Mouse (Mus musculus) right cerebral cortex, postnatal 10 days (tissue): ENCODE data around the gene Galnt12.
"Not testable (repeated sequence)": the region's sequence is repeated elsewhere in the genome, so short reads cannot be mapped to it uniquely, and the experiment has no call there.

Experiments
- DNase-seq, 2 experiments: peaks; one replicate each; pipeline ENCODE4 v3.0.0; 2021; ENCODE audit warnings: low spot score in 2 of 2

Gene Galnt12

DNA sequence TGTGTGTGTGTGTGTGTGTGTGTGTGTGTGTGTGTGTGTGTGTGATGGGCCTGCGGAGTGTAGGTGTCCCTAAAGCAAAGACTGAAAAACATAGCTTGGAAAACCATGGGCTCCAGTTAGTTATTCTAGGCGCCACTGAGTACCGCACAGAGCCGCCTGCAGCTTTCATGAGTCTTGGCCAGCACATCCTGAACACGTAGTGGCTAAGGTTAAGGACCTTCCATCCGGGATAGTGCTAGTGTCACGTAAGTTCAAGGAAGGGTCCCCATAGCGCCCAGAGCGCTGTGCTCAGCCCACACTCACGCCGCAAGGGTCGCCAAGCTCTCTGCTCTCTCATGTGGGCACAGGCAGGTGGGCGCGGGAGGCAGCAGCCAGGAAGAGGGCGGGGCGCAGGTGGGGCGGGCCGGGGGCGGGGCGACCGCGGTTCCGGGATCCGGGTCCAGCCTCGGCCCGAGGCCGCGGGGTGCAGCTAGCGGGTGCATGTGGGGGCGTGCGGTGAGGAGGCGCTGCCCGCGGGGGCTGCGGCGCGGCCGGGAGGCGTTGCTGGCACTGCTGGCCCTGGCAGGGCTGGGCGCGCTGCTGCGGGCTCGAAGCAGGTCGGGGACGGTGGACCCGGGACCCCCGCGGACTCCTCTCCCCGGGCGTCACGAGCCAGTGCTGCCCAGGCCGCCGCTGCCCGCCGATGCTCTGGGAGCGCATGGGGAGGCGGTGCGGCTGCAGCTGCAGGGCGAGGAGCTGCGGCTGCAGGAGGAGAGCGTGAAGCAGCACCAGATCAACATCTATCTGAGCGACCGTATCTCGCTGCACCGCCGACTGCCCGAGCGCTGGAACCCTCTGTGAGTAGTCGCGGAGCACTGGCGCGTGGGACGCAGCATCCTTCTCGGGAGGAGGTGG, at the start of gene Galnt12:
Gene Galnt12, plus strand, starts transcription at position 417 of the 894 bp plus-strand sequence.
- DNase-seq = peak in 1 of 2 experiments; percentile 64

DNA sequence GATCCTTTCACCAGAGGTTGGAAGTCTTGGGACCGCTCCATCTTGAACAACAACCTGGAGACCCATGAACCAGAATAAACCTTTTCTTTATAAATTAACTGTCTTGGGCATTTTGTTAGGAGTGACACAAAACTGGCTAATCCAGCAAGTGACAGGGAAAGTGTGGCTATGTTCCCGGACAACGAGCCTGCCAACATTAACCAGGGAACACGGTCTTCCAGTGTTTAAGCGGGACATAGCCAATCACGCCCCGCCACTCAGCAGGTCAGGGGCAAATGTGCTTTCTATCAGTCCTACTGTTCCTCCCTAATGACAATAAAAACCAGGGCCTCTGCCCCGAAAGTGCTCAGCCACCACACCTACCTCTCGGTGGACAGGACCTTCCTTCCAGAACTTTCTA, 47.8 kb upstream of the Galnt12 start:
- DNase-seq = peak in 1 of 2 experiments; percentile 69

DNA sequence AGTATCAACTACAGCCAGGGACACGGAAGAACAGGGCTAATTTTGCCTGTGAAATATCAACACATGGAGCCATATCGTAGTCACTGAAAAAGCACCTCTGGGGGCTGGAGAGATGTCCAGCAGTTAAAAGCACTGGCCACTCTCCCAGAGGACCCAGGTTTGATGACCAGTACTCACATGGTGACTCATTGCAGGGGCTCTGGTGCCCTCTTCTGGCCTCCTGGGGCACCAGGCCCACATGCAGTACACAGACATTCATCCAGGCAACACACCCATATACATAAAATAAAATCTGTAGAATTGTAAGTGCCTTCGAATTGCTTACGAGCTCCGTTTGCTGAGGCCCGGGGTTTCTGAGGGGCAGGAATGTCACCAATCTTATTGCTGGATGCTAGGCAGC, 44.7 kb upstream of the Galnt12 start:
- DNase-seq = peak in 1 of 2 experiments; percentile 21

DNA sequence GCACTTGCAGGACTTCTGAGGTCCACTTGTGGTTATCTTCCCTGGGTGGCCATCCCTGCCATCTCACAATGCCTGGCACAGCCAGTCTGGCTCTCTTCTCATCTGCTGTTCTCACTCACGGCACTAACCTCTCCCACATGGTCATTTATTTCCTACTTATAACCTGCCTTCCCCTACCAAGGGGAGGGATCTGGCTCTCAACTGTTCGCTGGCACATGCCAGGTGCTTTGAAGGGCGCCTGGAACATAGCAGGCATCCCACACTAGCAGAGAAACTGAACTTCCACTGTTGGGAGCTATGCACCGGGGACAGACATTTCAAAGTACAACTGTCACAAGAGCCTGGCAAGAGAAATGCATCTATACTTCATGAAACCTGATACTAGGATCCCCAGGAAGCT, 43.9 kb upstream of the Galnt12 start:
- DNase-seq = peak in 1 of 2 experiments; percentile 11

DNA sequence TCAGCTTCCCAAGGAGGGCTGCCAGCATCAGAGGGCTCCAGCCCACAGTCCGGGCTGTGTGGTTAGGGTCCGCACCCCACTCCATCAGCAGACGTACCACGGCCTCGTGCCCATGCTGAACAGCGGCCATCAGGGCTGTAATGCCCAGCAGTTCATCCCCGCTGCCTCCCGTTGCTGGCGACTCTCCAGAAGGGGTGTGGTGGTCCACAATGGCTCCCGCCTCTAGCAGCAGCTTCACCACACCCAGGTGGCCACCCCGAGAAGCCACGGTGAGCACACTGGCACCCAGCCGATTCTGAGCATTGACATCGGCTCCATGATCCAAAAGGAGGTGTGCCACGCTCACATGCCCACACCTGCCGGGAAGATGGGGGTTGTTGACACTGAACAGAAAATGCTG, 42.5 kb upstream of the Galnt12 start:
- DNase-seq = no peak

DNA sequence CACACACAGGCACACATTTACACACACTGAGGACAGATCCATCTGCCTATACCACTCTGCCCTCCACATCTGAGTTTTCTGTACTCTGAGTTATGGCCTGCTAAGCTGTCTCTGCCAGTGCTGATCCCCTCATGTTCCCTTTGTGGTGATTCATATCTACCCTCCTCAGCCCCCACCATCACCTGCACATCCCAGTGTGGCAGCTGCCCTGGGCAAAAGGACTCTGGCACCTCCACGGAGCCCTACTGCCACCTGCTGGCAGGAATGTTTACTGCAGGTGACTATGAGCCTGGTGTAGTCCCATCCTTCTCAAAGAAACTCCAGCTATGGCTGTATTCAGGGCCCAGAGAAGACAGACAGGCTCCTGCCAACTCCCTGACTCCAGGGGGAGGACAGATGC, 41.5 kb upstream of the Galnt12 start:
- peak; percentile 84 to 89 for DNase-seq

DNA sequence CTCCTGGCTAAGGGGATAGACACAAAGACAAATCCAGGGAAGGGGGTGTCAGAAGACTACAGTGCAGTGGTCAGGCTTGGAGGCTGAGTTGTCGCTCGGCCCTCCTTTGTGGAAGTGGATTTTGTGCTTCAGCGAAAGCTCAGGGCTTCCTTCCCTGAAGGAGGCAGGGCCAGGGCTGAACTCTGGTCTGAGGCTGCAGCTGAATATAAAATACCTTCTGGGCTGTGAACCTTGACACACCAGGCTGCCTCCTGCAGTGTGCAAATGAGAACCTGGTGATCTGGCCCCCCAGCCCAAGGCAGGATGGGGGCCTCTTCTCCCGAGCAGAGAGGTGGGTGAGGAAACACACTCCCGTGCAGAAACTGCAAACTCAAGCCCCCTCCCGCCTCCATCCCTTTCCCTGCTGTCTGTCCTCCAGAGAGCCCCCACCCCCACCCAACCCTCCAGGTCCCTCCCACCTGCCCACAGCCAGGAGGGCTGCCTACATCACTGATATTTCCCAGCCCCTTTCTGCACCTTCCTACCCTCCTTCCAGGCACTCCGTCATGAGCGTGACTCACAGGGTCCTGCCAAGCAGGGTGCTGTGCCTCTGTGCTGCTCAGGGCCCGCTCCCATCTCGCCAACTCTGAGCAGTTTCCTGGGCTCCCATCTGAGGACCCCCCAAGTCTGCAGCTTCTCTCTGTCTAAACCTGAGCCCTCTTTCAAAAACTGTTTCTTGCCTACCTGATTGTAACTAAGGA, 40.9 kb upstream of the Galnt12 start:
- peak in 1 of 2 experiments; percentile 21 for DNase-seq

DNA sequence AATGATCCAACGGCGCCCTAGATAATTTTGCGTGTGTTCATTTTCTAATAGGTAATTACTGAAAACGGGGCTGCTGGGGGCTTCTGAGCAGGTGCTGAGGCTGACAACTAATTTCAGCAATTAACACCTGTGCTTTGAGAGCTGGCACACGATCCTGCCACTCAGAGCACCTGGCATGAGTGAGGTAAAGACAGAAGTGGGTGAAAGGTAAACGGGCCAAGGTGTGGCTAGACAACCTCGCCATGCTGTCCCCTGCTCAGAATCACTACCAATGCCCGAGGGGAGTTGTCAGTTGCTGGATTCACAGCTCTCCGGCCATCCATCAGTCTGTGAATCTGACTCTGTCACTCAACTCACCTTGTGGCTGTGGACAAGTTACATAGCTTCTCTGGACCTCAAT, 39.8 kb upstream of the Galnt12 start:
- DNase-seq = peak in 1 of 2 experiments; percentile 24

DNA sequence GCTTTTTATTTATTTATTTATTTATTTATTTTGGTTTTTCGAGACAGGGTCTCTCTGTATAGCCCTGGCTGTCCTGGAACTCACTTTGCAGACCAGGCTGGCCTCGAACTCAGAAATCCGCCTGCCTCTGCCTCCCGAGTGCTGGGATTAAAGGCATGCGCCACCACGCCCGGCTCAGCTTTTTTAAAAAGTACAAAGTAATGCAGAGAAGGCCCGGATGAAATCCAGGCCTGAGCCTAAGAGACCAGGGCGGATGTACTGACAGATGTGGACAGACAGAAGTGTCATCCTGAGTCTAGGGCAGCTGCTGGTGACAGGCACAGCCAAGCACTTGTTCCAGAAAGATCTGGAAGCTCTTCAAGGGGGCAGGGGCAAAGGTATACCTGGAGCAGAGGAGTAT, 36.5 kb upstream of the Galnt12 start:
- not testable (repeated sequence) for DNase-seq

DNA sequence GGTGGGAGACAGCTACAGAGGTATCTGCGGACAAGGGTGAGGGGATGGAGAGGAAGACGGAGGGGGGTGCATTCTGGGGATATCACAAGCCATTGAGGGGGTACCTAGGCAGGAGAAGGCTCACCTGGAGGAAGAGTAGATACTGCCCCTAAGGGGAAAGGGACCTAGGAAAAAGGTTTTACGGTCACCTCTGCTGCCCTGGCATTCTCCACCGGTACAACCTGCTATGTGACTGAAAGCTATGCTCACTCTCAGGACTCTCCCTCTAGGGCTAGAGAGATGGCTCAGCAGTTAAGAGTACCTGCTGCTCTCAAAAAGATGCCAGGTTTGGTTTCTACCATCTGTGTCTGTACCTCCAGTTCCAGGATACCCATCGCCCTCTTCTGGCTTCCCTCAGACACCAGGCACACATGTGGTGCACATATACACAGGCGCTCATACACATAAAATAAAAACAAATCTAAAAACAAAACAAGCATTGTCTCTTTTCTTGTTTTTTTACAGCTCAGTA, 36.1 kb upstream of the Galnt12 start:
- no peak for DNase-seq

DNA sequence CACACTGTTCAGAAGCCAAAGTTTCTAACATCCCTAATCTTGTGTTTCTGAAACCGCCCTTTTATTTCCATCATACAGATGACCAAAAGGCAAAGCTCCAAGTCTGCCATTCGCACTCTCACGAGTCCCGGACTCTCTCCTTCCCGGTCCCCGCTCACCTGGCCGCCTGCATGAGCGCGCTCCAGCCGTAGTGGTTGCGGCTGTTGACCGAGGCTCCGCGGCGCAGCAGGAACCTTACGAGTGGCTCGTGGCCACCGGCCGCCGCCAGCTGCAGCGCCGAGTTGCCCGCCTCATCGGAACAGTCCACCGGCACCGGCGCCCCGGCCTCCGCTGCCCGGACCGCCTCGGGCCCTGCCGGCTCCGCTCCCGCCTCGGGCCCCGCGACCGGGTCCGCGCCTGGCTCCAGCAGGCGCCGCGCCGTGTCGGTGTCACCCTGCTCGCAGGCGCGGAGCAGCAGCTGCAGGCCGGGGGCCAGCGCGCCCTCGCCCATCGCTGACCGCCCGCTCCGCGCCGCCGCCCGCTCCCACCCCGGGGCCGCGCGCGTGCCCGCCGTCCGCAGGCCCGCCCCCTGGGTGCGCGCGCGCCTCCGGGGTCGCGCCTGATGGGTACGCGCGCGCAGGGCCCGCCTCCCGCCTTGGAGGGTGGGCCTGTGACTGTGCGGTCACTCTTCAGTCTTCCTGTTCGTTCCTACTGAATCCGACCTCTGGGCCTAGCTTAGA, 34.8 kb upstream of the Galnt12 start, which contains the start of gene Anks6:
Gene Anks6, minus strand, starts transcription at position 637 of the 719 bp plus-strand sequence.
- DNase-seq = peak; percentile 84 to 85

DNA sequence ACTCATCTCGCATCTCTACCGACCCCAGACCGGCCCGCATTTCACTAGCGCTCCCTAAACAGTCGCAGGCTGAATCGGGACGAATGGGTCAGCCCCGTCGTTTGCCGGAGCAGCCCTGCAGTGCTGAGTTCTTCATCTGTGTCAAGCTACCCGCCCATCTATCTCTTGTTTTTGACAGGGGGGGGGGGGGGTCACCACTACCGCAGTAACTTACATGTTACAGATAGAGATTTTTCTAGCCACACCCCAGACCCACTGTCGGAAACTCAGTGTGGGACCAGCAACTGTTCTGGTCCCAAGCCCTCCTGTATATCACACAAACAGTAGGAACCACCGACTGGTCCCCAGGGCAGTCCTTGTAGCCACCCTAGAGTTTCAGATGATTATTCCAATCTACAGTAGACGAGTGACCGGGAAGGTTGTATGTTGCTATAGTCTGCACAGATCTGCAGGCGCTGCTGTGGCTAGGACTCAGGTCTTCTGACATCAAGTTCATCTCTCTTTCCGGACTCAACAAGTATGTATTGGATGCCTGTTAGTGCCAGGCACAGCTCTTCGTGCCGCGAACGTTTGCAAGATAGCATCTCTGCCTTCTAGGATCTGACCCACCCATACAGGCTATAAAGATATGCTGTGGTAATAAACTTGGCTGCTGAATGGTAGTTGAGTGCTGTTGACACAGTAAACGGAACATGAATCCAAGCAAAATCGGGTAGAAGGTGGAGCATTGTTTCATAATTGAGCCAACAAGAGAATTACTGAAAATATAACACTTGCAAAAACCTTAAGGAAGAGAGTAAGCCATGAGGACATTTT, 34.0 kb upstream of the Galnt12 start:
- DNase-seq = no peak

DNA sequence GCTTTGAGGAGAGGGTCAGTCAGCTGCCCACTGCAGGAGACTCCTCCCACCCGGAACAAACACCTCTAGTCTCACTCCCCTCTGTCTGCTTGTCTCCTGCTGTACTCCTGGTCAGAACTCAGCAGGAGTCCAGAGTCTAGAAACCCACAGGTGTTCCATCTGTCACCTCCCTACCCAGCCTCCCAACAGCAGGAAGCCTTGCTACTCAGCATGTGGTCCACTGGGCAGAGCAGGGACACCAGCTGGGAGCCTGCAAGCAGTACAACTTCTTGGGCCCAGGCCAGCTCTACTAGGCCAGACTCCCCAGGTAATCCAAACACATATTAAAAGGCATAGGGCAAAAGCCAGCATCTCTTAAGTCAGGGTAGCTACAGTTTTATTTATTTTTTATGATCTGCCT, 30.8 kb upstream of the Galnt12 start:
- no peak for DNase-seq

DNA sequence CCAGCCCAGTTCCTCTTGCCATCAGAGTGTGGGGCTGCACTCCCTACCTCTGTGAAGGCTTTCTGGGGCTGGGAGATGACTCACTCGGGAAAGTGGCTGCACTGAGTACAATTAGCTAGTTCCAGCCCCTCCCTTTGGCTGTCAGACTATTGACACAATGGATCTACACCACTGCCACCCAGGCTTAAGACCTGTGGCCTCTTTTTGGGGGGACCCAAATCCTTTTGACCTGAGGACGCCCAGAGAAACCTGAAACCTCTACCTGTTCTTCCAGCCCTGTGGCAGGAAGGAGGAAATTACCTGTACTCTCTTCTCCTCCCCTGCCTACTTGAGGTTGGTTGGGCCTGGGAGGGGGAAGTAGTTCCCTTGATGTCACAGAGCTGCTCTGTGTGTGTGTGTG, 16.7 kb upstream of the Galnt12 start:
- DNase-seq = no peak

DNA sequence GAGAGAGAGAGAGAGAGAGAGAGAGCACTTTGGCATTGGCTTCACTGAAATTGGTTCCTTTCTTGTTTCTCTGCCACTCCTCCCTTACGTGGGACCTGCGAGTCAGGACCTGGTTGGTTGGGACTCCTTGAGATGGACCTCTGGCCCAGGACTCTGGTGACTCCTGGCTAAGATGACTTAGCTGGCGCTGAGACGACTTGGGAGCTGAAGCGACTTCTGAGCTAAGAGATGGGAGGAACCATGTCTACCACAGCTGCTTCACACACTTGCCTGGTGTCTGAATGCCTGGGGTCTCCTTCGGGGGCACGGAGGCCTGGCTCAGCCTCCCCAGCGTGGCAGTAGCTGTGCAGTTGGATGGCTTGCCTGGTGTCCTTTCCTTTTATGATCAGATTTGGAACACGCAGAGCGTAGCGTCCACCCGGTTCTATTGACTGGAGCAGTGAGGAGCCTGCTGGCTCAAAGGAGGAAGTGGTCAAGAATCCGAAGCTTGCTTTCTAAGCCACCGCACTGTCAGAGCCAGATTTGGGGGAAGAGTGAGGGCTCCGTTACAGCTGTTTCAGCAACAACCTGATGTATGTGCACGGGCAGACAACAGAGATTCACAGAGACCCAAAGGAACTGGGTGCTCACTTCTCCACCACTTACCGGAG, 11.6 kb upstream of the Galnt12 start:
- no peak for DNase-seq

DNA sequence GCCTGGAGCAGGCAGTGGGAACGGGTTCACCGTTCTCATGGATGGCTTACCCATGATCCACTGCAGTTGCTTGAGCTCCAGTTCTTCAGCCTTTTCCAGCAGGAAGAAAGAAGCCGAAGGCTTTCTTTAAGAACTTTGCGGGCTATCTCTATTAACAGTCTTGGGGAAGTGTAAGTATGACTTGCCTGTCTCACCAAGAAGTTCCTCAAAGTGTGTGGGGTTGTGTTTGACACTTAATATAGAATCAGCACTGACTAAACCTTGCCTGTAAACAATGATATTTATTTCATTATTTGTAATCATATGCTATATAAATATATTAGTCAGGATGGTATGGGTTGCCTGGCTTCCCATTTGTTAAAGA, 11.1 kb upstream of the Galnt12 start:
- no peak for DNase-seq

DNA sequence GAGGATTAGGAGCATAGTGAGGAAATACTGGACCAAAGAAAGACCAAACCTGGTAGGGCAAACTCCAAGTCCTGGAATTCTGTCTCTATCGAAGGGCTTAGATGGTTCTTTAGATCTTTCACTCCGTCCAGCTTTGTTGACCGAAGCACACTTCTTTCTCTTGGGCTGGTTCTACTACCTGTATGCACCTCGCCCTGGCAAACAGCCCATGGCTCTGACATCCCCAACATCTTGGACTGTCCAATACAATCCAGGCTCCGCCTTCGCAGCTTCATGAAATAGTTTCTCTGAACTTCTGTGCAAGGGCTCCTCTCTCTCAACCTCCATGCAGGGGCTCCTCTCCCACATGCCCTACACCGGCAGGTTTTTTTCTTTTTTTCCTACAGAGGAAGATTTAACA, 7.9 kb upstream of the Galnt12 start:
- DNase-seq = no peak

DNA sequence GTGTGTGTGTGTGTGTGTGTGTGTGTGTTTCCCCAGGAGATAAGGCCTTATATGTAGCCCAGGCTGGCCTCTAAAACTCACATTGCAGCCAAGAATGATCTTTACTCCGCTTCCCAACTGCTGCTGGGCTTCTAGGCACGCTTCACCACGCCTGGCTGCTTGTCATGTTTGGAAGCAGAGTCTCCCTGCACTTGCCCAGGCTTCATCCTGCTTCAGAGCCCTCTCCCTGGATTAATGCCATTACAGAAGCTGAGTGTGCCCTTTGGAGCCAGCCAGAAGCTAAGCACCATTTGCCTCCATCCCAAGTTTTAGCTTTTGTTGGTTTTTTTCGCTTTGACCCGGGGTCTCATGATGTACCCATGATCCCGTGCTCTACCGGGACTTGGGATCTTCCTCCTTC, 3.0 kb upstream of the Galnt12 start:
- DNase-seq = no peak

DNA sequence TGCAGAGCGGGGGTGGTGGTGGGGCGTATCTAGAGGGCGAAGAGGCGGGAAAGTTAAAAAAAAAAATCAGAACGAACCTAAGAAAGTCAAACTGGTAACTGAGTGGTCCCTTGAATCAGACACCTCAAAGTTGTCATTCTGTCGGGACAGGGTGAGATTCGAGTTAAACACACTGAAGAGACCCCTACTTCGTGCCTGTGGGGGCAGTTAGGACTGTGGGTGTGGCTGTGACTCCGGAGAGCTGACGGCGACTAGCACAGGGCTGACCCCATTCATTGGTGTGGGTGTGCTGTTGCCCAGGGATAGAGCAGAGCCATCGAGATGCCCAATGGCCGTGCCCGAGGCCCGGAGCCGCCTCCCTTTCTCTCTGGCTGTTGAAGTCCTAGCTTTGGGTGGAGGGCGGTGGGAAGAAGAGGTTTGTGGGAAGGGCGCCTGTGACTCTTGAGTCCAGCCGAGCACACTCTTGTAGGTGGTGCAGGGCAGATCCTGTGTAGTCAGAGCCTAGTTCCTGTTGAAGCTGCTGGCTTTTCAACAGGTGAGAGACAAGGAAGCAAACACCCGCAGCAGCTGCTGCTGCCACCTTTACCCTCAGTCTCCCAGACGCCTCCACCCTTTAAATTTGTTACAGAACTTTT, 795 bp downstream of the Galnt12 start:
- DNase-seq = no peak

DNA sequence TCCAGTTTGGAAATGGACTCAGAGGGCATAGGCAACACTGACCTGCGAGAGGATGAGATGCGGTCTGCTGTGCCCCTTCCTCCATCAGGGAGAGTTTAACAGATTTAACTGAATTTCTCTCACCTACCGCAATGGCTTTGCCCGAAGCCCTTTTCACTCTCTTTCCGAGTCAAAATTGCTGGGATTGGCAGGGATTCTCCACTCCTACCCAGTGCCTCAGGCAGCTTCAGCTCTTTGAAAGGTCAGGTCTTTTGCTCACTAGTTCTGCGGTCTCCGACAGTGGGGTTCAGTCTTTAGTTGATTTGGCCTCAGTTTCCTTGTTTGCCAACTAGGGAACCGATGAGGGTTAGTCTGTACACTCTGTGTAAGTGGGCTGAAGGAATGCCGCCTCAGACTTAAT, 1.5 kb downstream of the Galnt12 start:
- DNase-seq = no peak
